Mouse (Mus musculus): ENCODE data around the gene Gpalpp1. TPM values are rescaled to one million over a fixed set of nuclear protein-coding genes. Genes with fewer than 3 reads are reported as not detected.

Gpalpp1 gene
- polyA plus RNA-seq, 1 experiment from 2014 or later: 9.7 TPM

- WGBS: under 1% methylated on average over 10 of the region's 10 CpGs
- 0 out of 2 replicates have a peak, but pooled peaks cover 9% of the 10 kb centered on the region for H3K4me1 ChIP-seq (replicated peaks; ENCODE audit: insufficient read depth, low read length)
Observed at GRCm38 (mm10) chr14:76151820-76152161, 41.2 kb upstream of the Gpalpp1 start.

GRCm38 (mm10) chr14:76151011-76151410 is 40.5 kb upstream of the Gpalpp1 start:
- 56% methylated on average over 2 of the region's 2 CpGs for WGBS
- Histone ChIP-seq H3K4me3 (replicated peaks; ENCODE audit: low read depth, low read length) (no peak overlapping the region), H3K27ac (no peak overlapping the region), H3K9me3 (replicated peaks; ENCODE audit: low read length) (no peaks in the 10 kb centered on the region), H3K27me3 (ENCODE audit: insufficient read depth, low read length) (no peaks in the 10 kb centered on the region), H3K4me2 (ENCODE audit: low read length) (no peak overlapping the region), H3K36me3 (ENCODE audit: insufficient read depth, low read length) (no peaks in the 10 kb centered on the region), H3K9ac (ENCODE audit: low read depth, low read length) (no peak overlapping the region), H3K4me1 (replicated peaks; ENCODE audit: insufficient read depth, low read length) (0 out of 2 replicates have a peak, but pooled peaks cover 9% of the 10 kb centered on the region)
- DNase-seq (ENCODE audit: low spot score) (no peak), ATAC-seq (replicated peaks; ENCODE audit: low FRiP score, low read depth) (no peak)
- TF ChIP-seq CTCF (IDR thresholded peaks at IDR 0.05; ENCODE audit: low read depth): no peak

More at GRCm38 (mm10) chr14:76151820-76152161, 41.2 kb upstream of the Gpalpp1 start:
- peak overlapping the region; percentile 73 for H3K4me2 ChIP-seq (ENCODE audit: low read length)
- H3K9ac ChIP-seq (ENCODE audit: low read depth, low read length): peak overlapping the region; percentile 93
- DNase-seq (ENCODE audit: low spot score): no peak
- TF ChIP-seq CTCF (IDR thresholded peaks at IDR 0.05; ENCODE audit: low read depth): no peak
- no peak for ATAC-seq (replicated peaks; ENCODE audit: low FRiP score, low read depth)
- peak overlapping the region; percentile 99 for H3K27ac ChIP-seq
- no peaks in the 10 kb centered on the region for H3K36me3 ChIP-seq (ENCODE audit: insufficient read depth, low read length)
- H3K27me3 ChIP-seq (ENCODE audit: insufficient read depth, low read length): no peaks in the 10 kb centered on the region
- no peaks in the 10 kb centered on the region for H3K9me3 ChIP-seq (replicated peaks; ENCODE audit: low read length)
- peak overlapping the region; percentile 80 for H3K4me3 ChIP-seq (replicated peaks; ENCODE audit: low read depth, low read length)

GRCm38 (mm10) chr14:76150499-76150898 is 39.9 kb upstream of the Gpalpp1 start:
- peak overlapping the region; percentile 51 for H3K27ac ChIP-seq
- no peak for DNase-seq (ENCODE audit: low spot score)

GRCm38 (mm10) chr14:76149531-76150179 is 39.1 kb upstream of the Gpalpp1 start:
- H3K9me3 ChIP-seq (replicated peaks; ENCODE audit: low read length): no peaks in the 10 kb centered on the region
- H3K27me3 ChIP-seq (ENCODE audit: insufficient read depth, low read length): no peaks in the 10 kb centered on the region
- no peaks in the 10 kb centered on the region for H3K36me3 ChIP-seq (ENCODE audit: insufficient read depth, low read length)
- DNase-seq (ENCODE audit: low spot score): peak; percentile 91
- 0 out of 2 replicates have a peak, but pooled peaks cover 9% of the 10 kb centered on the region for H3K4me1 ChIP-seq (replicated peaks; ENCODE audit: insufficient read depth, low read length)
- 22% methylated on average over 13 of the region's 13 CpGs for WGBS
- peak overlapping the region; percentile 6; the same call in 1 of the 2 replicates for H3K4me3 ChIP-seq (replicated peaks; ENCODE audit: low read depth, low read length)
- ATAC-seq (replicated peaks; ENCODE audit: low FRiP score, low read depth): peak; percentile 66; the same call in 1 of the 2 replicates
- H3K4me2 ChIP-seq (ENCODE audit: low read length): peak overlapping the region; percentile 35; the same call in 1 of the 2 replicates
- no peak for TF ChIP-seq CTCF (IDR thresholded peaks at IDR 0.05; ENCODE audit: low read depth)
- H3K9ac ChIP-seq (ENCODE audit: low read depth, low read length): no peak overlapping the region
- peak overlapping the region; percentile 51 for H3K27ac ChIP-seq

More at GRCm38 (mm10) chr14:76150499-76150898, 39.9 kb upstream of the Gpalpp1 start:
- Histone ChIP-seq H3K27me3 (ENCODE audit: insufficient read depth, low read length) (no peaks in the 10 kb centered on the region), H3K9me3 (replicated peaks; ENCODE audit: low read length) (no peaks in the 10 kb centered on the region), H3K9ac (ENCODE audit: low read depth, low read length) (no peak overlapping the region), H3K36me3 (ENCODE audit: insufficient read depth, low read length) (no peaks in the 10 kb centered on the region), H3K4me3 (replicated peaks; ENCODE audit: low read depth, low read length) (no peak overlapping the region), H3K4me1 (replicated peaks; ENCODE audit: insufficient read depth, low read length) (0 out of 2 replicates have a peak, but pooled peaks cover 9% of the 10 kb centered on the region), H3K4me2 (ENCODE audit: low read length) (no peak overlapping the region)
- no peak for ATAC-seq (replicated peaks; ENCODE audit: low FRiP score, low read depth)
- WGBS: 84% methylated on average over 11 of the region's 11 CpGs
- no peak for TF ChIP-seq CTCF (IDR thresholded peaks at IDR 0.05; ENCODE audit: low read depth)

GRCm38 (mm10) chr14:76148294-76148693 is 37.7 kb upstream of the Gpalpp1 start:
- WGBS: 77% methylated on average over 10 of the region's 10 CpGs
- Histone ChIP-seq H3K27me3 (ENCODE audit: insufficient read depth, low read length) (no peaks in the 10 kb centered on the region), H3K27ac (no peak overlapping the region), H3K4me3 (replicated peaks; ENCODE audit: low read depth, low read length) (no peak overlapping the region), H3K4me2 (ENCODE audit: low read length) (no peak overlapping the region), H3K4me1 (replicated peaks; ENCODE audit: insufficient read depth, low read length) (0 out of 2 replicates have a peak, but pooled peaks cover 9% of the 10 kb centered on the region), H3K36me3 (ENCODE audit: insufficient read depth, low read length) (no peaks in the 10 kb centered on the region), H3K9ac (ENCODE audit: low read depth, low read length) (no peak overlapping the region), H3K9me3 (replicated peaks; ENCODE audit: low read length) (no peaks in the 10 kb centered on the region)
- TF ChIP-seq CTCF (IDR thresholded peaks at IDR 0.05; ENCODE audit: low read depth): no peak
- no peak for DNase-seq (ENCODE audit: low spot score)
- ATAC-seq (replicated peaks; ENCODE audit: low FRiP score, low read depth): no peak

- 0 out of 2 replicates have a peak, but pooled peaks cover 9% of the 10 kb centered on the region for H3K4me1 ChIP-seq (replicated peaks; ENCODE audit: insufficient read depth, low read length)
- no peak overlapping the region for H3K4me3 ChIP-seq (replicated peaks; ENCODE audit: low read depth, low read length)
- TF ChIP-seq CTCF (IDR thresholded peaks at IDR 0.05; ENCODE audit: low read depth): no peak
- no peak overlapping the region for H3K4me2 ChIP-seq (ENCODE audit: low read length)
- H3K27ac ChIP-seq: no peak overlapping the region
- no peak overlapping the region for H3K9ac ChIP-seq (ENCODE audit: low read depth, low read length)
- H3K27me3 ChIP-seq (ENCODE audit: insufficient read depth, low read length): no peaks in the 10 kb centered on the region
- no peaks in the 10 kb centered on the region for H3K36me3 ChIP-seq (ENCODE audit: insufficient read depth, low read length)
- DNase-seq (ENCODE audit: low spot score): no peak
- H3K9me3 ChIP-seq (replicated peaks; ENCODE audit: low read length): no peaks in the 10 kb centered on the region
- WGBS: 48% methylated on average over 6 of the region's 6 CpGs
- ATAC-seq (replicated peaks; ENCODE audit: low FRiP score, low read depth): no peak
Observed at GRCm38 (mm10) chr14:76147061-76147460, 36.5 kb upstream of the Gpalpp1 start.
